Mouse (Mus musculus) E14TG2a.4 (cell line): ENCODE measurements around the gene Gpatch8.

ENCODE experiments used
- CTCF ChIP-seq: conservative IDR thresholded peaks from 2 replicates; pipeline ENCODE4 v1.5.1; 2014; ENCODE audit warnings: low read length
- NANOG ChIP-seq: IDR thresholded peaks from 2 replicates; pipeline ENCODE4 v1.6.1; 2014; ENCODE audit warnings: borderline replicate concordance, low read length, mixed read lengths
- POU5F1 ChIP-seq: IDR thresholded peaks from 2 replicates; pipeline ENCODE4 v1.6.1; 2014; ENCODE audit warnings: low read length, borderline replicate concordance

DNA sequence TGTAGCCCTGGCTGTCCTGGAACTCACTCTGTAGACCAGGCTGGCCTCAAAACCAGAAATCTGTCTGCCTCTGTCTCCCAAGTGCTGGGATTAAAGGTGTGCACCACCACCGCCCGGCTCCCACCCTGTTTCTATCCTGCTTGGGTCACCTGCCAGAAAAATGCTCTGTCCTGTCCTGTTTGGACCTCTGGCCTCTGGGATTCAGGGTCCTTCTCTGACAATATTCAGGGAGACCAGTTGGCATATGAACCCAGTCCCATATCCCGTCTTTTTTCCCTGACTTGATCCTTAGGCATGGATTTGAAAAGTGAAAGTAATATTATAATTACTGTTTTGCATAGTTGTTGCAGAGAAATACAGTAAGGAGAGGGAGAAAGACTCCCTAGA is 124.5 kb downstream of the Gpatch8 start:
- no peak for TF ChIP-seq CTCF
- no peak for TF ChIP-seq NANOG
- no peak for TF ChIP-seq POU5F1
